Mouse (Mus musculus) cerebellum, postnatal 10 days (tissue): Measurements from ENCODE around the gene Gm21954.

Experiments used
- DNase-seq, 2 experiments: peaks; one replicate each; pipeline ENCODE4 v3.0.0; 2021; ENCODE audit warnings: mixed read lengths in 2 of 2

Gene Gm21954

GRCm38 (mm10) chr3:55472110-55472509, at the start of gene Gm21954:
TSS of gene Gm21954 (minus strand) at chr3:55472210.
- DNase-seq: no peak

- DNase-seq: peak; percentile 80 to 81
These were observed 49.8 kb upstream of the Gm21954 start for GRCm38 (mm10) chr3:55521776-55522175.

GRCm38 (mm10) chr3:55520240-55521180, 48.5 kb upstream of the Gm21954 start:
- peak; percentile 95 to 97 for DNase-seq

- no peak for DNase-seq
These were observed 45.5 kb upstream of the Gm21954 start for GRCm38 (mm10) chr3:55517454-55518014.

- no peak for DNase-seq
These were observed 44.0 kb upstream of the Gm21954 start for GRCm38 (mm10) chr3:55515966-55516365.

GRCm38 (mm10) chr3:55511658-55512057, 39.6 kb upstream of the Gm21954 start:
- no peak for DNase-seq

- no peak for DNase-seq
These were observed 38.2 kb upstream of the Gm21954 start for GRCm38 (mm10) chr3:55510198-55510597.

GRCm38 (mm10) chr3:55499298-55499697, 27.3 kb upstream of the Gm21954 start:
- no peak for DNase-seq

- no peak for DNase-seq
These were observed 24.5 kb upstream of the Gm21954 start for GRCm38 (mm10) chr3:55496462-55496941.

- DNase-seq: no peak
These were observed 23.9 kb upstream of the Gm21954 start for GRCm38 (mm10) chr3:55495866-55496265.

GRCm38 (mm10) chr3:55495231-55495630, 23.2 kb upstream of the Gm21954 start:
- no peak for DNase-seq

GRCm38 (mm10) chr3:55494348-55494747, 22.3 kb upstream of the Gm21954 start:
- DNase-seq: peak; percentile 36 to 61

GRCm38 (mm10) chr3:55492021-55492420, 20.0 kb upstream of the Gm21954 start:
- no peak for DNase-seq

- peak; percentile 80 to 87 for DNase-seq
These were observed 17.4 kb upstream of the Gm21954 start for GRCm38 (mm10) chr3:55489231-55489990.

GRCm38 (mm10) chr3:55483328-55483727, 11.3 kb upstream of the Gm21954 start:
- DNase-seq: peak; percentile 79 to 89

GRCm38 (mm10) chr3:55481140-55481539, 9.1 kb upstream of the Gm21954 start:
- no peak for DNase-seq

- DNase-seq: no peak
These were observed 7.3 kb upstream of the Gm21954 start for GRCm38 (mm10) chr3:55479306-55479705.

- DNase-seq: no peak
These were observed 4.7 kb upstream of the Gm21954 start for GRCm38 (mm10) chr3:55476694-55477093.

- no peak for DNase-seq
These were observed 1.1 kb upstream of the Gm21954 start for GRCm38 (mm10) chr3:55473146-55473545.

GRCm38 (mm10) chr3:55466348-55466747, 5.7 kb downstream of the Gm21954 start:
- DNase-seq: peak; percentile 46 to 53

GRCm38 (mm10) chr3:55465785-55466184, 6.2 kb downstream of the Gm21954 start:
- DNase-seq: no peak

GRCm38 (mm10) chr3:55464226-55464625, 7.8 kb downstream of the Gm21954 start:
- DNase-seq: no peak
